Mouse (Mus musculus) adrenal gland, postnatal 36 days (tissue): ENCODE measurements around the gene Bmf. TPM values are rescaled to one million over a fixed set of nuclear protein-coding genes. Genes with fewer than 3 reads are reported as not detected.

Experiments
- DNase-seq, 2 experiments: peaks; one replicate each; pipeline ENCODE4 v3.0.0; 2021; ENCODE audit warnings: mixed read lengths in 1 of 2
- long read RNA-seq, 2 experiments: library from polyadenylated mRNA; stranded (forward); transcript quantifications; one replicate each; pipeline ENCODE4 v2.0.0; 2021; ENCODE audit warnings: borderline sequencing depth in 2 of 2
- total RNA-seq, 2 experiments: library from RNA; stranded (reverse); gene quantifications; 2 replicates each; pipeline ENCODE4 v1.2.3; 2021

The Bmf gene
- 10 to 100 TPM; 10.9 to 14.1 TPM for total RNA-seq
- long read RNA-seq, experiment 1, partial matches to known transcripts, result 0 of 1 reads
- long read RNA-seq, experiment 1, other reads (novel, unspliced or antisense), result 1 of 1 reads
- long read RNA-seq, experiment 2, full-length matches to known transcripts, result 1 of 1 reads
- long read RNA-seq, experiment 2, partial matches to known transcripts, result 0 of 1 reads
- long read RNA-seq, experiment 2, other reads (novel, unspliced or antisense), result 0 of 1 reads

DNA sequence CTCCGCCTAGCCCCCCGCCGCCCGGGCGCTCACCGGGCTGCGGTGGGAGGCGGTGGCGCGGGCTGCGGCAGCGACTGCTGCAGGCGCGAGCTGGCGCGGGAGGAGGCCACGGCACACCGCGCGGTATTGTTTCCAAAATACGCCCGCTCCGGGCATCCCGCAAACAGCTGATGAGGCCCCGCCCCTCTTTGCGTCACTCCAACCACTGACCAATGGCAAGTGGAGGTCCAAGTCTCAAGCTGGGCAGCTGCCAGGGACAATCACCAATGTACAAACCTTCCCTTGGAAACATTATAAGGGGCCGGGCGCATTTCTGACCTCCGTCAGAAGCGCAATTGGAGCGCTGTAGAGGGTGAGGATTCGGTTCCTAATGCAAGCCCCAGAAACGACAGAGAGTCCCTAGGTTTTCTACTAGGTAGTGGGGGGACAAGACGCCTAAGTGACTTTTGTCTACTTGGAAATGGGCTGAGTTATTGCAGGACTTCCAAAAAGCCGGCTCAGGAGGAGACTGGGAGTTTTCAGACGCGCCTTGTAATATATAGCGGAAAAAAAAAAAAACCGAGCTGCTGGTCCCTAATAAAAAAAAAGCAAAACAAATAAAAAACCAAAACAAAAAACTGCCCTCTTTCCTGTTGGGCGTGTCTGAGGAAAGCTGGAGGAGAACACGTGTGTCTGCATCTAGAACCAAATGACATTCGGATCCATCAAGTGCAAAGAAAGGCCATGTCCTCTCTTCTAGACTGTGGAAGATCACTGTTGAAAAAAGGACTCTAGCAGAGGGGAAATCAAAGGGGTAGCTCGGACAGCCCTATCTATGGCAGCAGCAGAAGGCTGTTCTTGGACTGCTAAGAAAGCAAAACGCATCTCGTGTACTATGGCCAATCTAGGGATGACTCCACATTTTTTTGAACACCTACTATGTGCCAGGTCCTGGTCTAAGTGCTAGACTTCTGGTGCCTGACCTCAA is at the start of gene Bmf:
TSS of gene Bmf (minus strand) at position 181 of the 967 bp plus-strand sequence.
- DNase-seq, result peak; percentile 99

DNA sequence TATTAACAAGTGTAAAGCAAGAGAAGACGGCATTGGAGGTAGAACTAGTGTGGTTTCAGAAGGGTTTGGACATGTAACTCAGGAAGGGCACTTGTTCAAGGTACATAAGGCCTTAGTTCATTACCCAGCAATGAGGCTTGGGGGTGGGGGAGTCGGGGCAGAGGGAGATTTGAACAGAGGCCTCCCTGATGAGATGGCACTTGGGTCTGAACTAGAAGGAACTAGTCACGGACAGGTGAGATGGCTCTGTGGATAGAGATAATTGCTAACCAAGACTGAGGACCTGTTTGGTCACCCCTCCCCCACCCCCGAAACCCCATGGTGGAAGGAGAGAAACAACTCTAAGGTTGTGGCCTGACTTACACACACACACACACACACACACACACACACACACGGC is 49.6 kb upstream of the Bmf start:
- no peak for DNase-seq

GRCm38 (mm10) chr2:118597673-118598568 is 48.4 kb upstream of the Bmf start, which contains the start of gene Bub1b:
TSS of gene Bub1b (plus strand) at chr2:118598211.
- peak; percentile 91 to 94 for DNase-seq

DNA sequence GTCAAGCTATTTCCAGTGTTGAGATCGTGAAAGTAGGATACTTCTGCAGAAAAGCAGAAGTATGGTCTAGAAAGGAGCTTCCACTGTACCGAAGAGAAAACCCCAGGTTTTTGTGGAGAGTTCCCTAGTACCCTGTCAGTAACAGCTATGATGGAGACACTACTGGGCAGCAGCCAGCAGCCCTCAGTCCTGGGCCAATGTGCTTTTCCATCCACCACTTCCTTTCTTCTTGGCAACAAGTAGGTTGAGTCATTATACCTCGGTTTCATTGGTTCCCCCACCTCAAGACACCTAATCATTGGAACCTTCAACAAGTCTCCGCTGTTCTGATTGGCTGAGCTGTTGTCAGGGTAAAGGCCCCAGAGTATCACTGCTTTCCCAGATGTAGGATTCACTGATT is 41.6 kb upstream of the Bmf start:
- DNase-seq, result no peak

- no peak for DNase-seq
These were observed 38.2 kb upstream of the Bmf start for GRCm38 (mm10) chr2:118587686-118588085.

DNA sequence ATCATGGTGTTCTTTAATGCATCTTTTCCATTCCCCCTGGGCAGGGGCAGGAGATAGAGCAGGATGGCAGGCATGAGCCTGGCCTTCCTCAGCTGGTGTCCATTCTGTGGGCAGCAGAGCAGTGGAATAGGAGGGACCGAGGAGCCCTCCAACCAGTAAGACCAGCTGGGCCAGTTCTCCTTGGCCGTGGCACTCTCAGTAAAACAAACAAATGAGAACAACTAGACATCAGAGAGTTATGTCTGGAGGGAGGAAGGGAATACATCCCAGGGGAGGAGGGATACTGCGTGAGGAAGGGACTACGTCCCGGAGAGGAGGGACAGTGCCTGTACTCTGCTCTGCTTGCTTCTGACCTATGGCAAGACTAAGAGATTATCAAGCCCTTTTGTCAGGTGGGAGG is 36.5 kb upstream of the Bmf start:
- no peak for DNase-seq

DNA sequence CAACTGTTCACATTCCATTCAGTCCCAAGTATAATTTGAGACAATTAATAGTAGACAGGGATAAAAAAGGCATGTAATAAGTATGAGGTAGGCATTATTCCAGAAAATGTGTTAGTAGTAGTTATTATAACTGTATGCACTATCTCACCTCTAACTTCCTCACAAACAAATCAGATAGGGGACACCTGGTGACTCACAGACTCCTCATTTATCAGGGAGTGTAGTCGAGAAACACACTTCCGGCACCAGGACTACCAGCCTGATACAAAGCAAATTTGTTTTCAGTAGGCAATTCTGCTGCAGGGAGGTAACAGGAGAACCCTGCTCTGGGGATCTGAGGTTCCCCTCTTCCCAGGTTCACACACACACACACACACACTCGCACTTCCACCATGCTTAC is 23.6 kb upstream of the Bmf start:
- DNase-seq, result no peak

DNA sequence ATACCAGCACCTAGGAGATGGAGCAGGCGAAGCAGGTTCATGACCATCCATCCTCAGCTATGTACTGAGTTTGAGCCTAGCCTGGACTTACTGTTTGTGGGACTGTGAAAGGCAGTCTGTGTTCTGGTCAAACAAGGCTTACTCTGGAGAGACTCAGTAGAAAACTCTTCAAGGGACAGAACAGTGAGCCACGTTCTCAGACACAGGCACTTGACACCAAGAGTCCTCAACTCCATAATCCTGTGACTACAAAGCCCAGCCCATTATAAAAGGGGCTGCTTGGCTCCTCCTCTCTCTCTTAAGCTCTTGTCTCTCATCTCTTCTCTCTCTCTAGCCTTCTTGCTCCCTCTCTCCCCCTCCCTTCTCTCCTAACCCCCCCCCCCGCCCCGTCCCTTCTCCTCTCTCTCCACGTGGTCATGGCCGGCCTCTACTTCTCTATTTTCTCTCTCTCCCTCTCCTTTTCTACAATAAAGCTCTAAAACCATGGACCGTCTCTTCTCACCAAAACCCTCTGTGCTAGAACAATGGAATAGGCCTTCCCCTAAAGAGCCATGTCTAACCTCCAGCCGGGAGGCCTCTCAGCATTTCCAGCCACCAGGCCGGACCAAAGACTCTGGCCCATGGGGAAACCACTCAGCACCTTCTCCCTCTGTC is 22.8 kb upstream of the Bmf start:
- no peak for DNase-seq

DNA sequence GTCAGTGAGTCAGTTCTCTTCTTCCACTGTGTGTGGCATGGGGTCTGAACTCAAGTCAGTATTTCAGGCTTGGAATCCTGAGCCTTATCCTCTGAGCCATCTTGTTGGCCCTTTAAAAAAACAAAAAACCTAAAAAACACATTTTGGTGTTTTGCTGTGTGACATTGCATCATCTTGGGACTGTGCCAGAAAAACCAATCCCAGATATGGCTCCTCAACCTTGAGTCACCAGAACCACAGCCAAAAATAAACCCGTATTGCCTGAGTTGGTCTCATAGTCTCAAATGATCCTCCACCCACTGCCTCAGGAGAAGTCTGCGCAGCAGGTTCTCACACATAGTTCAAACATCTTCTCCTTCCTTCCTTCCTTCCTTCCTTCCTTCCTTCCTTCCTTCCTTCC is 21.5 kb upstream of the Bmf start:
- peak in 1 of 2 experiments; percentile 60 for DNase-seq

DNA sequence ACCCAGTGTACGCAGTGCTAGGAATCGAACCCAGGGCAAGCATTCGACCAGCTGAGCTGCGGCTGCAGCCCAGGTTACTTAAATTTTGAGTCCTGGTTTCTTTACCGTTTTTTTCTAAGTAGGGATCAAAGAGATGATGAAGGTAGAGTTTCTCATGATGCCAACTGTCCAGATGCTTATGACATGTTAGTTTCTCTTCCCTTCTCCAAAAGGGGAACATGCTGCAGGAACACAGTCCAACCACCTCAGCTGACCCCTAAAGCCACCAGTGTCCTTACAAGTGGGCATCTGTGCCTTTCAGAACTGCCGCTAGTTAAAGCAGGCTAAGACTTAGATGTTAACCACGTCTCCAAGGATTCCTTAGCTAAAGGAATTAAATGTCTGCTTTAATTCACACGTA is 17.7 kb upstream of the Bmf start:
- DNase-seq, result no peak

- no peak for DNase-seq
These were observed 12.9 kb upstream of the Bmf start for GRCm38 (mm10) chr2:118562431-118562830.

DNA sequence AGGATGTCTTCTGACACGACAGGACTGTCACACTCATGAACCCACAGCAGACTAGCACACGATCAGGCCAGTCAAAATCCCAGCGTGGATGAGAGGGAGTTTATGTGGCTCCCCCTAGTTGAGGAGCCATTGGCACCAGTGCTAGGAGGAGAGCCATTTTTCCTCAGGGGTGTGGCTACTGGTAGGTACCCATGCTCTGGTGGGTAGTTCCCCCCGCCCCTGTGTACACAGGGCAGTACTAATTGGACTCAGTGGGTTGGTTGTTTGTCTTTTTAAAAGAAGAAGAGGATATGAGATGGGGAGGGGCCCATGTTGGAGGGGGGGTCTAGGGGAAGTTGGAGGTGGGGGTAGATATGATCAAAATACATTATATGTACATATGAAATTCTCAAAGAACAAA is 12.5 kb upstream of the Bmf start:
- no peak for DNase-seq

DNA sequence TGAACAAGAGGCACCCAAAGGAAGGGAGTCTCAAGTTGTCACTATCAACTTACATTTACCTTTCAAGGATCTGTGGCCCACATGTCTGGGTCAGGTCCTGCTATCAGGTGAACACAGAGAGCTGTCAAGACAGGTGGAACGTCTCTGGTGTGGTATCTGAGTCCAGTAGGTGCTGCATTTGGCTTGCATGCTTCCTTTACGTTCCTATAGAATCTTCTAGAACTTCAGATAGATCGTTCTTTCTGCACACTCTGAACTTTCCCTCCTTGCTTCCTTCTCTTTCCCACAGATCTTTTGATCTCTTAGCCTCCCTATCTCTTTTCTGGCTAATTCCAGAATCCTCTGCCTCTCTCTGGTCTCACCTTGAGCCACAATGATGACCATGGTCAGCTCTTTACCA is 8.9 kb upstream of the Bmf start:
- no peak for DNase-seq

GRCm38 (mm10) chr2:118554356-118554990 is 5.0 kb upstream of the Bmf start:
- peak in 1 of 2 experiments; percentile 37 for DNase-seq

DNA sequence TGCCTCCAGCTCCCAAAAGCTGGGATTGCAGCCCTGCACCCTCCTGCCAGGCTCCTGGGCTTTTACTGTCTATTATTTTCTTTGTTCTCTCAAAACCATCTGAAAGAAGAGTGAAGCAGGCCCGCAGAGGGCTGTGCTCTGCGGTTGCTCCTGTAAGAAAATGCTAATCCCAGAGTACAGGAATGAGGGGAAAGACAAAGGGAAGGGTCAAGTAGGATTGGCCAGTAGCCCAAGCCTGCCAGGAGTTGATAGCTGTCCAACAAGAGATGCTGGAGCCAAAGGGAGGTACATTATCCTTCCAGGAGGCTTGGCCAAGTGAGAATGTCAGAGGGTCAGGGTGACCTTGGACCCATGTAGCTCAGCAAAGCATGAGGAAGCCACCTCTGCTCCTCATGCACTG is 2.1 kb upstream of the Bmf start:
- no peak for DNase-seq

- no peak for DNase-seq
These were observed 866 bp downstream of the Bmf start for GRCm38 (mm10) chr2:118548421-118549221.

GRCm38 (mm10) chr2:118547541-118548016 is 1.9 kb downstream of the Bmf start:
- DNase-seq, result peak; percentile 73 to 79

DNA sequence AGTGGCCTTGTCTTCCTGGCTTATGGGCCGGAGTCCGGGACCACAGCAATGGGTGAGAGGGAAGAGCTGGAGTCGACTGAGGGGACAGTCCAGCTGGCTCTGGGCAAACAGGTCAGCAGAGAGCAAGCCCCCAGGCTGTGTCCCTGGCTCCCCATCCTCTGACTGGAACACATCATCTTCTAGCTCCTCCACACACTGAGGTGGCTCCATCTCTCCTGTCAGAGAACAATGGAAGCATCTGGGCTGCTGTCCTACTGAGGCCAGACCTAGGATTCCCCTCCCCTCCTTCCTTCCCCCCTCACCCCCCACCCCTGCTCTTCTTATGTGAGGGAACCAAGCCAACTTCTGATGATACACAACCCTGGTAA is 2.7 kb downstream of the Bmf start:
- no peak for DNase-seq

- no peak for DNase-seq
These were observed 3.2 kb downstream of the Bmf start for GRCm38 (mm10) chr2:118546104-118546797.
